Comparison of ENCODE assay signal across 14 mouse cellular contexts in the genomic region with DNA sequence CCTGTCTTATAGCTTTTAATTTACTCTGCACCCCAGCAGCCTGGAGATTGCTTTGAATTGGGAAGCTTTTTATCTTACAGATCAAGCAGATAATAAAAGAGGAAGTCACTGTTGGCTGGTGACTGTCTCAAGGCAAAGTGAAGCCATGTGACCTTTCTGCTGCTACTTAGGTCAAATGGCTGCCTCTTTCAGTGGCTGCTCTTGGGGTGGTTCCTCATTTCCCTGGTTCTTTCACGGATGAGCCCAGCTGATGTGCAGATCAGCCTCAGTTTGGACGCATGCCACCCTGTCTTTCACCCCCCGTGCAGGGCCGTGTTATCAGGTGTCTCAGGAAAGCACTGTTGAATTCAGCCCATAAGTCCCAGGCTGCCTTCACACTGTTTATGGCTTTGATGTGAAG. TPM values are rescaled to one million over a fixed set of nuclear protein-coding genes. Genes with fewer than 3 reads are reported as not detected.
DNase-seq lines count a peak whose midpoint lies in the region; ATAC-seq and TF ChIP-seq lines count a peak whose summit lies in the region.
"Had no signal": no experiment of that assay in that cellular context is flagged by ENCODE, and none has a peak within 500 bp of the region (broad histone marks: within the 10 kb centered on the region; RNA-seq: fewer than 3 reads in every experiment).

No protein-coding gene starts in this region.

- TF ChIP-seq POLR2A in liver, adult 2 months (IDR thresholded peaks at IDR 0.05; ENCODE audit: extremely low read depth, insufficient read depth, low read length), result no peak
- no peak for TF ChIP-seq POLR2A in bone marrow macrophage, adult 2 months (IDR thresholded peaks at IDR 0.05; ENCODE audit: borderline replicate concordance, low read depth, low read length)

- H3K79me2 ChIP-seq in liver, adult 2 months (ENCODE audit: control insufficient read depth, insufficient read depth, low read length), result no peaks in the 10 kb centered on the region

- WGBS in liver, adult 2 months, result 88% methylated on average over 4 of the region's 4 CpGs
- whole genome bisulfite sequencing in liver, embryonic 12.5 days (ENCODE audit: insufficient replicate concordance), result 14% methylated on average over 4 of the region's 4 CpGs

- peak; percentile 36 for DNase-seq in liver, adult 2 months (ENCODE audit: extremely low read depth, low read depth, low spot score)
- peak; percentile 8 to 44 for DNase-seq in monocyte, adult 2 months (ENCODE audit: low read depth in 1 of 2, low spot score in 2 of 2)
- DNase-seq in thymus, postnatal 36 days, result peak; percentile 42 to 47
- no peak for DNase-seq in kidney, postnatal 4 days
- no peak for DNase-seq in kidney, postnatal 10 days
- DNase-seq in left cerebral cortex, adult 18-20 months (ENCODE audit: low spot score in 2 of 2), result no peak
- DNase-seq: cerebellum, adult 11-12 months; forebrain, postnatal 0 days; kidney, postnatal 25 days had no signal

- no peaks in the 10 kb centered on the region; the same call in 1 of the 2 replicates for H3K36me3 ChIP-seq in liver, adult 2 months (ENCODE audit: control insufficient read depth, insufficient read depth, low read length)
- H3K36me3 ChIP-seq in liver, embryonic 12.5 days, result peaks cover 17% of the 10 kb centered on the region; the same call in 1 of the 2 replicates

- ATAC-seq in liver, embryonic 12.5 days, result no peak
- ATAC-seq: forebrain, postnatal 0 days; Patski had no signal

- H3K27ac ChIP-seq in liver, adult 2 months (replicated peaks; ENCODE audit: insufficient read depth, low read depth, low read length), result no peak overlapping the region
- no peak overlapping the region for H3K27ac ChIP-seq in liver, embryonic 12.5 days
- H3K27ac ChIP-seq in bone marrow macrophage, adult 2 months (ENCODE audit: insufficient read depth, low read depth, low read length), result peak overlapping the region; percentile 82
- H3K27ac ChIP-seq: embryonic facial prominence, embryonic 13.5 days; midbrain, embryonic 12.5 days had no signal

- no peak overlapping the region for H3K4me3 ChIP-seq in liver, adult 2 months (ENCODE audit: insufficient read depth, low read depth, low read length)
- H3K4me3 ChIP-seq in liver, embryonic 12.5 days, result no peak overlapping the region
- no peak overlapping the region for H3K4me3 ChIP-seq in bone marrow macrophage, adult 2 months (ENCODE audit: insufficient read depth, low read length)
- H3K4me3 ChIP-seq: embryonic facial prominence, embryonic 13.5 days; midbrain, embryonic 12.5 days had no signal

- H3K4me1 ChIP-seq in liver, adult 2 months (ENCODE audit: control insufficient read depth, insufficient read depth, low read length), result no peaks in the 10 kb centered on the region
- peaks cover 12% of the 10 kb centered on the region; the same call in 1 of the 2 replicates for H3K4me1 ChIP-seq in liver, embryonic 12.5 days
- peaks cover 28% of the 10 kb centered on the region for H3K4me1 ChIP-seq in bone marrow macrophage, adult 2 months (ENCODE audit: control insufficient read depth, insufficient read depth, low read length)
- H3K4me1 ChIP-seq: embryonic facial prominence, embryonic 13.5 days had no signal

- no peaks in the 10 kb centered on the region for H3K27me3 ChIP-seq in liver, adult 2 months (ENCODE audit: control insufficient read depth, insufficient read depth, low read length)
- no peaks in the 10 kb centered on the region for H3K27me3 ChIP-seq in liver, embryonic 12.5 days (replicated peaks)
- H3K27me3 ChIP-seq: embryonic facial prominence, embryonic 13.5 days; midbrain, embryonic 12.5 days; Patski had no signal

- no peak overlapping the region for H3K4me2 ChIP-seq in liver, embryonic 12.5 days
- H3K4me2 ChIP-seq: embryonic facial prominence, embryonic 13.5 days; midbrain, embryonic 12.5 days had no signal

- H3K9ac ChIP-seq in liver, adult 2 months (ENCODE audit: low read depth, low read length), result no peak overlapping the region
- no peak overlapping the region for H3K9ac ChIP-seq in liver, embryonic 12.5 days
- H3K9ac ChIP-seq: embryonic facial prominence, embryonic 13.5 days; forebrain, postnatal 0 days; midbrain, embryonic 12.5 days had no signal

- no peaks in the 10 kb centered on the region for H3K9me3 ChIP-seq in liver, embryonic 12.5 days (replicated peaks)
- H3K9me3 ChIP-seq: embryonic facial prominence, embryonic 13.5 days; midbrain, embryonic 12.5 days had no signal

- TF ChIP-seq CTCF in liver, adult 2 months (IDR thresholded peaks at IDR 0.05; ENCODE audit: low read depth, low read length), result no peak
- no peak for TF ChIP-seq CTCF in bone marrow macrophage, adult 2 months (IDR thresholded peaks at IDR 0.05; ENCODE audit: low read depth, low read length)

RNA-seq across cellular contexts. Expression of gene Parp11, which starts 25.4 kb away (rescaled TPM):
- total RNA-seq in liver, adult 2 months (2014; rRNA removed), result 7.5 and 9.4 TPM in 2 replicates
- polyA plus RNA-seq in liver, adult 2 months (2012; rRNA removed), result 3.3 and 3.5 TPM in 2 replicates
- 8.2 and 10.2 TPM in 2 replicates for polyA plus RNA-seq in liver, embryonic 12.5 days (2016; fragmentation: Nextera tagmentation; extraction: Ambion mirVana)
- polyA plus RNA-seq in bone marrow macrophage, adult 2 months (2012; ENCODE audit: insufficient read depth, insufficient read length, missing spikeins), result 32.7 and 37.5 TPM in 2 replicates
- 10 to 100 TPM; 35.6 to 36.7 TPM for total RNA-seq in left cerebral cortex, adult 18-20 months (2021)

Comparison
In these comparisons a context has a peak if more than half of its experiments do, and no peak if none do; other contexts are left out.
1. DNase-seq: peak in liver, adult 2 months (single experiment), monocyte, adult 2 months (2 of 2) and thymus, postnatal 36 days (2 of 2); none in kidney, postnatal 4 days (0 of 2), kidney, postnatal 10 days (single experiment) and left cerebral cortex, adult 18-20 months (0 of 2).